Mouse (Mus musculus): ENCODE data around the gene Dgcr2. TPM values are rescaled to one million over a fixed set of nuclear protein-coding genes. Genes with fewer than 3 reads are reported as not detected.

Gene Dgcr2
- polyA plus RNA-seq, 1 experiment: 40.6 TPM

GRCm38 (mm10) chr16:17807192-17808009 is 91.0 kb downstream of the Dgcr2 start:
- no peak overlapping the region for H3K27ac ChIP-seq (ENCODE audit: insufficient read depth, low read length)

DNA sequence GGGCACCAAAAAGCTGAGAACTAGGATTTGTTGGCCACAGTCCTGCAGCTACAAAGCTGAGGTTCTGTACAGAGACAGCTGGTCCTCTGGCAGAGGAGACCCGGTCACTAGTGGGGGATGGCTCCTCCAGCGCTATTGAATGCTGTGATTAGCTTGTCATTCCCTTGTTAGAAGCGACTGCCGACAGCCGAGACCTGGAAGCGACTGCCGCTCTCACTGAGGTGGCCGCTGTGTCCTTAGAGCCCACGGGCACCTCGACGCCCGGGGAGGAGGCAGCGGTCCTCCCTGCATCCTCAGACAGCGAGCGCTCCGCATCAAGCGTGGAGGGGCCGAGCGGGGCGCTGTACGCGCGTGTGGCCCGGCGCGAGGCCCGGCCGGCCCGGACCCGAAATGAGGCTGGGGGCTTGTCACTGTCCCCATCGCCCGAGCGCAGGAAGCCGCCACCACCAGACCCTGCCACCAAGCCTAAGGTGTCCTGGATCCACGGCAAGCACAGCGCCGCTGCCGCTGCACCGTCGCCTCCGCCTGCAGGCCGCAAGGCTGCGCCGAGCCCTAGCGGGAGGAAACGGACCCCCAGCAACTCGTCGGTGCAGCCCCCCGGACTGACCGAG is 91.7 kb downstream of the Dgcr2 start:
- peak overlapping the region; percentile 62 for H3K4me3 ChIP-seq (ENCODE audit: low read depth, low read length)
- H3K27ac ChIP-seq (ENCODE audit: insufficient read depth, low read length): no peak overlapping the region
- H3K4me1 ChIP-seq (ENCODE audit: control insufficient read depth, insufficient read depth, low read length): peaks cover 6% of the 10 kb centered on the region
- H3K27me3 ChIP-seq (ENCODE audit: control insufficient read depth, insufficient read depth, low read length, poor library complexity, severe bottlenecking): peaks cover 8% of the 10 kb centered on the region
- no peak for TF ChIP-seq POLR2A (IDR thresholded peaks at IDR 0.05; ENCODE audit: insufficient read depth, low read length)
- TF ChIP-seq CTCF (IDR thresholded peaks at IDR 0.05; ENCODE audit: low read depth, low read length): no peak
- TF ChIP-seq EP300 (IDR thresholded peaks at IDR 0.05; ENCODE audit: insufficient read depth, low read depth, low read length): no peak
- H3K36me3 ChIP-seq (ENCODE audit: control insufficient read depth, insufficient read depth, low read length, poor library complexity, severe bottlenecking): no peaks in the 10 kb centered on the region
- no peaks in the 10 kb centered on the region for H3K9me3 ChIP-seq (replicated peaks; ENCODE audit: control insufficient read depth, insufficient read depth, low read length, poor library complexity, severe bottlenecking)
- H3K9ac ChIP-seq (ENCODE audit: low read depth, poor library complexity, severe bottlenecking): peak overlapping the region; percentile 78

More at GRCm38 (mm10) chr16:17807192-17808009, 91.0 kb downstream of the Dgcr2 start:
- Histone ChIP-seq H3K36me3 (ENCODE audit: control insufficient read depth, insufficient read depth, low read length, poor library complexity, severe bottlenecking) (no peaks in the 10 kb centered on the region), H3K9me3 (replicated peaks; ENCODE audit: control insufficient read depth, insufficient read depth, low read length, poor library complexity, severe bottlenecking) (no peaks in the 10 kb centered on the region), H3K4me1 (ENCODE audit: control insufficient read depth, insufficient read depth, low read length) (peaks cover 6% of the 10 kb centered on the region), H3K9ac (ENCODE audit: low read depth, poor library complexity, severe bottlenecking) (peak overlapping the region; percentile 78), H3K4me3 (ENCODE audit: low read depth, low read length) (peak overlapping the region; percentile 62), H3K27me3 (ENCODE audit: control insufficient read depth, insufficient read depth, low read length, poor library complexity, severe bottlenecking) (peaks cover 8% of the 10 kb centered on the region)
- TF ChIP-seq POLR2A (IDR thresholded peaks at IDR 0.05; ENCODE audit: insufficient read depth, low read length) (no peak), CTCF (IDR thresholded peaks at IDR 0.05; ENCODE audit: low read depth, low read length) (no peak), EP300 (IDR thresholded peaks at IDR 0.05; ENCODE audit: insufficient read depth, low read depth, low read length) (no peak)

DNA sequence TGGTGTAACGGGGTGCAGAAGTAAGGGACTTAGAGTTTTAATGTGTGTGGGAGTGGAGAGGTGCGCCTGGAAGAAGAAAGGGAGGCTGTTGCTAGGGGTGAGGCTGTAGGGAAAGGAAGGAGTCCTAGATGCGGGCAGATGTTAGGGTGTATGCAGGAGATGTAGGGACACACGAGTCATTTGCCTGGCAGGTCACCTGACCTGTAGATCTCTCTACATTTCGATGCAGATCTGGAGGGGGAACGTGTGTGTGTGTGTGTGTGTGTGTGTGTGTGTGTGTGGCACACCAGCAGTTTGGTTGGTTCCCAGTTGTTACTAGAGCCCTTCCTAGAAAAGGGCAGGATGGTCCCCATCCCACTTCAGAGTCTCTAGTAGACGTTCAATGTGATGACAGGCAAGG is 93.4 kb downstream of the Dgcr2 start:
- TF ChIP-seq POLR2A (IDR thresholded peaks at IDR 0.05; ENCODE audit: insufficient read depth, low read length) (no peak), EP300 (IDR thresholded peaks at IDR 0.05; ENCODE audit: insufficient read depth, low read depth, low read length) (no peak), CTCF (IDR thresholded peaks at IDR 0.05; ENCODE audit: low read depth, low read length) (no peak)
- no peaks in the 10 kb centered on the region for H3K9me3 ChIP-seq (replicated peaks; ENCODE audit: control insufficient read depth, insufficient read depth, low read length, poor library complexity, severe bottlenecking)
- H3K36me3 ChIP-seq (ENCODE audit: control insufficient read depth, insufficient read depth, low read length, poor library complexity, severe bottlenecking): no peaks in the 10 kb centered on the region
- H3K4me3 ChIP-seq (ENCODE audit: low read depth, low read length): peak overlapping the region; percentile 6; the same call in 1 of the 2 replicates
- peaks cover 8% of the 10 kb centered on the region for H3K27me3 ChIP-seq (ENCODE audit: control insufficient read depth, insufficient read depth, low read length, poor library complexity, severe bottlenecking)
- H3K27ac ChIP-seq (ENCODE audit: insufficient read depth, low read length): no peak overlapping the region
- peaks cover 6% of the 10 kb centered on the region for H3K4me1 ChIP-seq (ENCODE audit: control insufficient read depth, insufficient read depth, low read length)
- no peak overlapping the region for H3K9ac ChIP-seq (ENCODE audit: low read depth, poor library complexity, severe bottlenecking)

DNA sequence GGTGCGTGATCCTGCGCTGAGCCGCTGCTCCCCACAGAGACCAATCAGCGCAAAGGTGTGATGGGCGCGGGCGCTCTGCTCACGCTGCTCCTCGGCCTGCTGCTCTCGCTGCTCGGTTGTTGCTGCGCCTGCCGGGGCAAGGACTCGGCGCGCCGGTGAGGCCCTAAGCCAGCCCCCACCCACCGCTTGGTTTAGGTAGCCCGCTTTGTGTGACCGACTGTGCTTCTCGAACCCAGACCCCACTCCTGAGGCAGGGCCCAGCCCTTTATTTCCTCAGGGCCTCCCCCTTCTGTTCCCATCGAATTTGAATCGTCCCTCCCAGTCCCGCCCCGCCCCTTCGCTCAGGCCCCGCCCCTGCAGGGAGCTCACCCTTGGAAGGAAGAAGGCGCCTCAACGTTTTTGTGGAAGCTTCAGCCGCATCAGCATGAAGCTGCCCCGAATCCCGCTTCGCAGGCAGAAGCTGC is 93.9 kb downstream of the Dgcr2 start:
- Histone ChIP-seq H3K27me3 (ENCODE audit: control insufficient read depth, insufficient read depth, low read length, poor library complexity, severe bottlenecking) (peaks cover 8% of the 10 kb centered on the region), H3K27ac (ENCODE audit: insufficient read depth, low read length) (no peak overlapping the region)

GRCm38 (mm10) chr16:17803675-17804448 is 94.5 kb downstream of the Dgcr2 start:
- peak overlapping the region; percentile 15 for H3K9ac ChIP-seq (ENCODE audit: low read depth, poor library complexity, severe bottlenecking)
- H3K4me3 ChIP-seq (ENCODE audit: low read depth, low read length): peak overlapping the region; percentile 57
- H3K27ac ChIP-seq (ENCODE audit: insufficient read depth, low read length): no peak overlapping the region
- H3K36me3 ChIP-seq (ENCODE audit: control insufficient read depth, insufficient read depth, low read length, poor library complexity, severe bottlenecking): no peaks in the 10 kb centered on the region
- peaks cover 6% of the 10 kb centered on the region for H3K4me1 ChIP-seq (ENCODE audit: control insufficient read depth, insufficient read depth, low read length)
- TF ChIP-seq CTCF (IDR thresholded peaks at IDR 0.05; ENCODE audit: low read depth, low read length) (no peak), EP300 (IDR thresholded peaks at IDR 0.05; ENCODE audit: insufficient read depth, low read depth, low read length) (no peak), POLR2A (IDR thresholded peaks at IDR 0.05; ENCODE audit: insufficient read depth, low read length) (no peak)
- peaks cover 10% of the 10 kb centered on the region for H3K27me3 ChIP-seq (ENCODE audit: control insufficient read depth, insufficient read depth, low read length, poor library complexity, severe bottlenecking)
- no peaks in the 10 kb centered on the region for H3K9me3 ChIP-seq (replicated peaks; ENCODE audit: control insufficient read depth, insufficient read depth, low read length, poor library complexity, severe bottlenecking)

More for the DNA sequence above, 93.9 kb downstream of the Dgcr2 start:
- no peaks in the 10 kb centered on the region for H3K36me3 ChIP-seq (ENCODE audit: control insufficient read depth, insufficient read depth, low read length, poor library complexity, severe bottlenecking)
- TF ChIP-seq EP300 (IDR thresholded peaks at IDR 0.05; ENCODE audit: insufficient read depth, low read depth, low read length): no peak
- no peak for TF ChIP-seq CTCF (IDR thresholded peaks at IDR 0.05; ENCODE audit: low read depth, low read length)
- no peak for TF ChIP-seq POLR2A (IDR thresholded peaks at IDR 0.05; ENCODE audit: insufficient read depth, low read length)
- peaks cover 6% of the 10 kb centered on the region for H3K4me1 ChIP-seq (ENCODE audit: control insufficient read depth, insufficient read depth, low read length)
- peak overlapping the region; percentile 15 for H3K9ac ChIP-seq (ENCODE audit: low read depth, poor library complexity, severe bottlenecking)
- H3K4me3 ChIP-seq (ENCODE audit: low read depth, low read length): peak overlapping the region; percentile 57
- H3K9me3 ChIP-seq (replicated peaks; ENCODE audit: control insufficient read depth, insufficient read depth, low read length, poor library complexity, severe bottlenecking): no peaks in the 10 kb centered on the region
